In the genomic region with DNA sequence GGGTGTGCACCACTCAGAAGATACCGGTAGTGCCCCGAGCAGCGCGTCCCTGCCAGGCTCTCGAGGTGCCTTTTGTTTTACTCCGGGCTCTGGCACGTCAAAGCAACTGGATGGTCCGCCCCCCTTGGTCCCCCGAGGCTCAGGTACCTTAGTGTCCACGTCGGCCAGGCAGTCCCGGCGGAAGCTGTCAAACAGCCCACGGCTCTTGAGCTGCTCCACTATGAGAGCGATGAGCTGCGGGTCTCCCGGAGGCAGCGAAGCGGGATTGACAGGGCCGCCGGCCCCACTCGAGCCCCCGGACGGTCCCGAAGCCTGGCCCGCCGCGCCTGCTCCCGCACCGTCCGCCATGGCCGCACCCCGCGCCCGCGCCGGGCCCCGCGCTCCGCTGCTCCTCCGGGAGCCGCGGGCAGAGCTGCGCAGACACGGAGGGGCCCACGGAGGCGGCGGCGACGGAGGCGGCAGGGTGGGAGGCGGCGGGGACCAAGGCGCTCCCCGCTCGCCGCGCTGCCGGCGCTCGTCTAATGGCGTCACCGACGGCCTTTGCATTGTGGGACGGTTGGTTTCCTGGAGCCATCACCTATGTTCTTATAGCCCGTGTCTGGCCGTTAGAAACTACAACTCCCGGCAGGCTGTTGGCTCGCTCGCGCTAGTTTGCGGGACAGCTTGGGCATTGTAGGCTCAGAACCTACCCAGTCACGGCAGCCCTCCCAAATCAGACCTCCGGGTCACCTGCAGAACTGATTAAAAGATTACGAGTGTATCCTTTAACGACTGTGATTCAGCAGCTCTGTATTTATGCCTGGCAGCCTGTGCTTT, we compare ENCODE assay signal across 7 mouse cellular contexts. TPM values are rescaled to one million over a fixed set of nuclear protein-coding genes. Genes with fewer than 3 reads are reported as not detected.
DNase-seq lines count a peak whose midpoint lies in the region; ATAC-seq and TF ChIP-seq lines count a peak whose summit lies in the region.

Bod1 (minus strand) TSS at position 532 of the 816 bp plus-strand sequence.

- intact Hi-C loops in left cerebral cortex, postnatal 4 days (cut with DNase I), result loop anchor here (10.0 kb wide), 1 partner anchor 493 kb away; no protein-coding TSS in a partner anchor

- WGBS in intestine, postnatal 0 days, result 2% methylated on average over 76 of the region's 76 CpGs
- under 1% methylated on average over 74 of the region's 76 CpGs for WGBS in midbrain, embryonic 12.5 days
- under 1% methylated on average over 72 of the region's 76 CpGs for WGBS in small intestine, adult 2 months

- H3K4me1 ChIP-seq in intestine, postnatal 0 days (replicated peaks; ENCODE audit: control insufficient read depth, insufficient read depth, low read length), result no peaks in the 10 kb centered on the region
- peaks cover 19% of the 10 kb centered on the region for H3K4me1 ChIP-seq in midbrain, embryonic 12.5 days
- no peaks in the 10 kb centered on the region for H3K4me1 ChIP-seq in small intestine, adult 2 months (ENCODE audit: control insufficient read depth, insufficient read depth, insufficient read length, low read length)

- ATAC-seq in intestine, postnatal 0 days, result peak; percentile 94
- ATAC-seq in midbrain, embryonic 12.5 days (ENCODE audit: low FRiP score, low read depth), result peak; percentile 98

- TF ChIP-seq POLR2A in small intestine, adult 2 months (IDR thresholded peaks at IDR 0.05; ENCODE audit: low read depth, low read length), result no peak

- H3K4me2 ChIP-seq in intestine, postnatal 0 days (replicated peaks; ENCODE audit: low read depth), result peak within 1 kb of the TSS; percentile 77
- H3K4me2 ChIP-seq in midbrain, embryonic 12.5 days (replicated peaks), result peak within 1 kb of the TSS; percentile 64

- H3K9me3 ChIP-seq in intestine, postnatal 0 days (ENCODE audit: control insufficient read depth), result no peaks in the 10 kb centered on the region
- H3K9me3 ChIP-seq in midbrain, embryonic 12.5 days, result no peaks in the 10 kb centered on the region

- no peak for TF ChIP-seq CTCF in intestine, postnatal 0 days (IDR thresholded peaks at IDR 0.05; ENCODE audit: low read depth)
- no peak for TF ChIP-seq CTCF in small intestine, adult 2 months (IDR thresholded peaks at IDR 0.05; ENCODE audit: extremely low read depth, insufficient read length, insufficient replicate concordance, low read depth, low read length)

- peak within 1 kb of the TSS; percentile 70 for H3K27ac ChIP-seq in intestine, postnatal 0 days (ENCODE audit: low read depth, low read length)
- peak within 1 kb of the TSS; percentile 64 for H3K27ac ChIP-seq in midbrain, embryonic 12.5 days (replicated peaks)
- H3K27ac ChIP-seq in small intestine, adult 2 months (ENCODE audit: insufficient read depth, low read depth, low read length), result no peak within 1 kb of the TSS

- DNase-seq in adrenal gland, adult 8-10 months, result peak; percentile 94
- DNase-seq in embryo, embryonic 9.5 days (ENCODE audit: extremely low spot score), result peak; percentile 90
- no peak for DNase-seq in gonadal fat pad, adult 2 months (ENCODE audit: low read depth)
- peak; percentile 95 for DNase-seq in left cerebral cortex, postnatal 4 days

- H3K27me3 ChIP-seq in intestine, postnatal 0 days (replicated peaks; ENCODE audit: control insufficient read depth, insufficient read depth, low read length), result no peaks in the 10 kb centered on the region
- no peaks in the 10 kb centered on the region for H3K27me3 ChIP-seq in midbrain, embryonic 12.5 days
- H3K27me3 ChIP-seq in small intestine, adult 2 months (ENCODE audit: control insufficient read depth, insufficient read depth, low read length), result no peaks in the 10 kb centered on the region

- peaks cover 20% of the 10 kb centered on the region for H3K36me3 ChIP-seq in intestine, postnatal 0 days (ENCODE audit: control insufficient read depth, insufficient read depth)
- peaks cover 31% of the 10 kb centered on the region for H3K36me3 ChIP-seq in midbrain, embryonic 12.5 days
- H3K36me3 ChIP-seq in small intestine, adult 2 months (ENCODE audit: control insufficient read depth, insufficient read depth, low read length), result peaks cover 9% of the 10 kb centered on the region

- peak within 1 kb of the TSS; percentile 90 for H3K9ac ChIP-seq in intestine, postnatal 0 days (ENCODE audit: low read depth, low read length)
- H3K9ac ChIP-seq in midbrain, embryonic 12.5 days (replicated peaks), result peak within 1 kb of the TSS; percentile 95

- peak within 1 kb of the TSS; percentile 97 for H3K4me3 ChIP-seq in intestine, postnatal 0 days (ENCODE audit: low read depth, low read length)
- peak within 1 kb of the TSS; percentile 95 for H3K4me3 ChIP-seq in midbrain, embryonic 12.5 days
- H3K4me3 ChIP-seq in small intestine, adult 2 months (ENCODE audit: low read depth, low read length), result peak within 1 kb of the TSS; percentile 85

RNA-seq across cellular contexts. Expression of gene Bod1, which starts in this region (rescaled TPM):
- total RNA-seq in adrenal gland, adult 8-10 months (2022), result 10 to 100 TPM; 61.7 to 72.4 (median 68.6) TPM
- 75.3 and 79.4 TPM in 2 replicates for polyA plus RNA-seq in gonadal fat pad, adult 2 months (2012; rRNA removed)
- 37.4 and 40.4 TPM in 2 replicates for polyA plus RNA-seq in intestine, postnatal 0 days (2015; fragmentation: Nextera tagmentation; extraction: Ambion mirVana)
- 10 to 100 TPM; 96.7 to 99.4 TPM for total RNA-seq in left cerebral cortex, postnatal 4 days (2021)
- 162 and 177 TPM in 2 replicates for polyA plus RNA-seq in midbrain, embryonic 12.5 days (2016; fragmentation: Nextera tagmentation; extraction: Ambion mirVana)
- 24.5 and 34.4 TPM in 2 replicates for polyA plus RNA-seq in small intestine, adult 2 months (2012; rRNA removed)
